Mouse (Mus musculus) lung, postnatal 36 days (tissue): Measurements from ENCODE around the gene Acsl4.

ENCODE experiments used
- DNase-seq: peaks from one replicate; pipeline ENCODE4 v3.0.0; 2022; ENCODE audit warnings: mixed read lengths

The Acsl4 gene

DNA sequence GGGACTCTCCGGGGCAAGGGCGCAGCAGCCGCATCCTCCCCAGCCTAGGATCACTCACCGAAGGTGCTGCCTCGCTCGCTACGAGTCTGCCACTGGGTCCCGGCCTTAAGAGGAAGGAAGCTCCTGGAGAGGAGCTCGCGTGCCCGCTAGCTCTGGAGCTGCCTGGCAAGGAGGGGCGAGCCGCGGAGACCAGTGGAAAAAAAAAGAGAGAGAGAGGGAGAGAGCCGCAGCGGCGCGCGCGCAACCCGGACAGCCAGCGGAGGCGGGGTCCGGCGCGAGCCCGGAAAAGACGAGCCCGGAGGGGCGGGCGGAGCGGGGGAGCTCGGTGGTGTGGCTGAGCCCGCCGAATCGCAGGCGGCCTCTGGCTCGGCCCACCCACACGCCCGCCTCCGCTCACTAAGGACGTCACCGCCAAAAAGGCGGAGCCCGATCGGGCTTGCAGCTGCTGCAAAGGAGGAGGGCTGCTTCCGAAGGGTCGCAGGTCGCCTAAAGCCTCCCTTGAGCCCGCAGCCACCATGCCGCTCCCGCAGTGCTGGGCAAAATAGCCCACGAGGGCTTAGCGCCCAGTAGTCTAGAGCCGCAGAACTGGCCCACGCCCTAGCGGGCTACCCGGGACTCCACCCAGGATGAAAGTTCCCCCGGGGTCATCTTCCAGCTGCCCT, at the start of gene Acsl4:
Gene Acsl4, minus strand, starts transcription at position 289 of the 662 bp plus-strand sequence.
- peak; percentile 93 for DNase-seq

DNA sequence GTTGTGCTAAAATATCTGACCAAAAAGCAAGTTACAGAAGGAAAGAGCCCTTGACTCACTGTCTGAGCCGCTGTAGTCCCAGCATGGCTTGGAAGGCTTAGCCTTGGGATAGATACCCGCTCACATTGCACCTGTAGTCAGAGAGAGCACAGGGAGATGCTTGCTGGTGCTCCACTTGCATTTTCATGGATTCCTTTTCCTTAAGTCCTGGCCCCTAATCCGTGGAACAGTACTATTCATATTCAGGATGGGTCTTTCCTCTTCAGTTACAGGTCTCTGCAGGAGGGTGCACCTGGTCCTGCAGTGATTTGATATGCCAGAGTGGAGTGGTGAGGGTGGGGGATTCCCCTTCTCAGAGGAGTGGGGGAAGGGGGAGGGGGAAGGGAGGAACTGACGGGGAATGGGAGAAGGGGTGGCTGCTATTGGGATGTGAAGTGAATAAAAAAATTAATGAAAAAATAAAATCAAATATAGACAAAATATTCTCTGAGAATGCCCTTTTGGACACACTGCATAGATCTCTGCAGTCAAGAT, 47.7 kb upstream of the Acsl4 start:
- DNase-seq, result no peak

DNA sequence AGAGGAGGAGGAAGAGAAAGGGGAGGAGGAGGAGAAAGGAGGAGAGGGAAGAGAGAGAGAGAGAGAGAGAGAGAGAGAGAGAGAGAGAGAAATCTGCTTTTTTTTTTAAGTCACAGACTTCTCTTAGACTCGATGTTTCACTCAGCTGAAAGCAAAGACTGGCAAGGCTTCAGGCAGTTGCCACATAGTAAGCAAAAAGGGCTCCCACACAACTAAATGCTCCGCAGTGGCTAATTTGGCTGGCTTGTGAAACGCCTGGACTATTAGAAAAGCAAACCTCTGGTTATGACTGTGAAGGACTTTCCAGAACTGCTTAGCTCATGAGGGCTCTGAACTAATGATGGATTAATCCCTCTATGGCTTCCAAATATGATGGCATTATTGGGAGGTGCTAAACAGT, 42.5 kb upstream of the Acsl4 start:
- no peak for DNase-seq

DNA sequence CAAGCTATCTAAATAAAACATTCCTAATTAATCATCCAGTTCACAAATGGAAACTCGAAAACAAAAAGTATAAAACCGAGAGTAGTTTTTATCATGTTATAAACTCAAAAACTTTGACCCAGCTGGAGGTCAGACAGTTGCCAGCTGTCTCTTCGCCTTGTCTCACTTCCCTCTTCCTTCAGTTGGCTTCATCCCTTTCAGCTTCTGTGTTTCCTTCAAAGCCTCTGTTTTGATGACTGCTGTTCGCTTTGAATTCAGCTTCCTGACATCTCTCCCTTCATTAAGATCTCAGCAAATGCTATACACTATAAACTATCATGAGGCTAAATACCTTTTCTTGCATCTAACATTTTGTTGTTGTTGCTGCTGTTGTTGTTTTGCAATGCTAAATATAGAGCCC, 36.8 kb upstream of the Acsl4 start:
- DNase-seq, result no peak

DNA sequence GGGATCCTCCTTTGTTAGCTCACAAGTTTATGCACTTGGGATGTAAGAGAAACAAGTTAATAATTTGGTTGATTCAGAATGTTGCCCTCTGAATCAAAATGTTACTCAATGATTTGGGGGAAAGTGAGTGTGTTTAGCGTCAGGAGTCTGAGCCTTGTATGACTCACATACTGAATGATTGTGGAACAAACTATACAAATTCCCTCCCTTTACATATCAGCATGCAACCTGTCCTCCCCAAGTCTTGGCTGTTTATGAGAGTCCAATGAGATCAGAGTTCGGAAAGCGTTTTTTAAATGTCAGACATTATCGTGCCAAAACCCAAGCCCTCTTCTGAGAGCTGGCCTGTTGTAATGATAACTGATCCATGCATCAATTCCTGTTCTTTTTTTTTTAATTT, 36.3 kb upstream of the Acsl4 start:
- DNase-seq, result no peak

DNA sequence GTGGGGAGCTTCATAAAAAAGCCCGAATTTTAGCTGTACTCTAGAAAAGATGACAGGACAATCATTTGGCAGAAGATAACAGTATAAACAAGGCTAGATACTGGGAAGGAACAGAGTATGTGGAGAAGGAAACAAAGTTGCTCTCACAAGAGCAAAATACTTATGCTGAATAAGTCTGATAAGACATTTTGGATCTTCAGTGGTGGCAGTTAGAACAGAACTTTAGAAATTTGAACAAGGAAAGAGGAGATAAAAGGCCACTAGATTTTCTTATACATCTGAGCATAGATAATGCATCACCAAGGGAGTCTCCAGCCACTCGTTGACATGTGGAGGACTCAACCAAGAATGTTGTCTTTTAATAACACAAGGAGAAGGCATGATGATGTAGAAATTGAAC, 23.5 kb upstream of the Acsl4 start:
- no peak for DNase-seq

DNA sequence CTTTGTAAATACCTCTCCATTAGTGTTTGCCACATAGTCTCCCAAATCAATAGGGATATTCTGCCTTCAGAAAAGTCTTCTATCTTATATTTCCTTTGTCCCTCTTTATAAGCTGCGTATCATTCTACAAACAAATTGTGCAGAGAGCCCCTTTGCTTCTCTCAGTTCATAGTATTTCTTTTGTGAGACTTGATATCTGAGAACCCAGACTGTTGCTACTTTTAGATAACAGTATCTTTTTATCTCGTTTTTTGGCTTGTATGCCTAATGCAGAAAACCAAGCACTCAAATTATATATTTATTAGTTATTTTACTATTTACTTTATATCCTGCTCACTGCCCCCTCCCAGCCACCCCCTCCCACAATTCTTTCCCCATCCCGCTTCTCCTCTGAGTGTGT, 19.7 kb upstream of the Acsl4 start:
- DNase-seq, result no peak

DNA sequence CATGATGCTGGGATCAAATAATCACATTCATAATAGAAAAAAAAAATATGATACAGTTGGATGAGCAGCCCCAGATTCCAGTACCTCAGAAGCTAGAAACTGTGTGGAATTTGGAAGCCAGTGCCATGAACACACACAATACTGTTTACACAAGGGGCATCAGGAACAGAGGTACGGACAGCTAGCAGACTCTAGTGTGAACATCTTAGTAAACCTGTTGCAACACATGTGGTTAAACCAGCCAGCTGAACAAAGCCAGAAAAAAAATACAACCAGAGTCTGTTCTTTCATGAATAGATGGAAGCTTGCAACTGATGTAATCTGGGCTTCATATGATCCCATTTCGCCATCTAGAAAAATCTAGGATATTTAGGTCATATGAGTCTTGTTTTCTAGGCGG, 19.0 kb upstream of the Acsl4 start:
- no peak for DNase-seq

DNA sequence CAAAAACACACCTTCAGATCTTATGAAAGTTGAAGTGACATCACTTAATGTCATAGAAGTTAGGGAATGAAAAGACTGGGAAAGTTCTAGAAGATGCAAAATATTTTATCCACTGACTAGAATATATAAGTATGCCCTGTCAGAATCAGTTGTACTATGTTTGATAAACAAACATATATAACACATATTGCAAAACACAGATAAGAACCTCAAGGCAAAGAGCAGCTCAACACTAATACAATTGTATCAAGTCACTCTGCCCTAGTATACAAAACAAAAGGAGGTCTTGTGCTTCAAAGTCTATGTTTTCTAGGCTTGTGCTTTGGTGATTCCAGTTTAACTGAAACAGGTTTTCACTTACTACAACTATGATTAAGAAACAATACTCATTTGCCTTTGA, 12.8 kb upstream of the Acsl4 start:
- no peak for DNase-seq

DNA sequence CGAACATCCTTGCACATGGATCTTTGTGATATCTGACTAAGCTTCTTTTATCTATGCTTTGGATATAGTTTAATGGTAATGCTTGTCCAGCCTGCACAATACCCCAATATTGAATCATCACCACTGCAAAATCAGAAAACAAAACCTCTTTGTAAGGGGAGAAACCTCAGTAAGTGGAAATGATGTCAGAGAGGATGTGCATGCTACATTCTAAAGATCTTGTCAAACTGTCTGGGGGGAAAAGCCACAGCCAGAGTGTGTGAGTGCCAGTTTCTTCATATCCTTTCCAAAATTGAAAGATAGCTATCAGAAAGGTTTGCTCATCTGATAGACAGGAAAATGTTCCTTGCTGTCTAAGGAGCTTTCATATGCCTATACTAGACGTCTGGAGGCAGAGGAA, 8.3 kb upstream of the Acsl4 start:
- DNase-seq, result no peak

DNA sequence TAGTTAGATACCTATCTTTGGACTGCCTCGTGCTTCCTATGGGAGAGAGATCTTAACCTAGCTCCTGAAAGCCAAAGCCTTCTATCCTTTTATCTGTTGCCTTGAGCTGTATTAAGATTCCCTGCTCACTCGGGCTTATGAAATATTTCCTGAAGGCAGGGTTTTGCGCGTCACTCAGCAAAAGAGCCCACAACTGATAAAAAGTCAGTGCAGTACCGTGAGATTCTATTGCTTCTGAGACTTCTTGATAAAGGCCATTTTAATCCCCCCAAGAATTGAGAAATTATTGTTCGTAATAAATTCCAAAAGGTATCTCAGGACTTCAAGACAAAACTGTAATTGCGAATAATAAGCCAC, 552 bp upstream of the Acsl4 start:
- DNase-seq, result no peak

DNA sequence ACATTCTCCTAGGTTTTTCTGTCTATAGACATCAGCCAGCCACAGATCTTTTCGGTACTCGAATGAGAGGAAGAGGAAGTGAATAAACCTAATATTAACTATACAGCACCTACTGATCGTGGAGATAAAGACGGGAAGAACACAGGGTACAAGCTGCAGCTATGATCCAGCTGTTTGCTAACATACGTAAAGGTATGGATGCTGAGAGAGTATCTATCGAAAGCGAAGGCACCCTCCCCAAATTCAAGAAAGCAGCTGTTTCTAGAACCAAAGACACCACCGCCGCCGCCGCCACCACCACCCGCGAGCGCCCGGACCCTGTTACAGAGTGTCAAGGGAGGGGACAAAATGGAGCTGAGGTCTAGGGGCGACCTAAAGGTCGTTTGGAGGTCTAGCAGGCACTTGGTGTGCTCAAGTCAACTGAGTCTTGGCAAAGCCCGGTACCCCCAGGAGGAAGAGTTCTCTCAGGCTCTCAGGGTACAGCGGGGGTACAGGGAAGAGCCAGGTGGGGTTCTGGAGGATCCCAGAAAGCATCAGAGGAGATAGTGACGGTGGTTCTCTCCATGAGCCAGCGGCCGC, 665 bp downstream of the Acsl4 start:
- peak; percentile 18 for DNase-seq

DNA sequence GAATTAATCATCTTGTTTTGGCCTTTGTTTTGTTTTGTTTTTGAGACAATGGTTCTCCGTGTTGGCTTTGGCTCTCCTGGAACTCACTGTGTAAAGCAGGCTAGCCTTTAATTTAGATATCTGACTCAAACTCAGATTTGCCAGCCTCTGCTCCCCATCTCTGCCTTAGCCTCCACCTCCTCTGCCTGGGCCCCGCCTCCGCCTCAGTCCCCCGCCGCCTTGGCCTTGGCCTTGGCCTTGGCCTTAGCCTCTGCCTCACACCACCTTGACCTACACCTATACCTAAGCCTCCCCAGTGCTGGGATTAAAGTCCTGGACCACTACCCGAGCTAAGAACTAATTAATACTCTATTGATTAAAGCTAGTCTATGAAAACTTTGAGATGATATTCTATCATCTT, 2.2 kb downstream of the Acsl4 start:
- no peak for DNase-seq

DNA sequence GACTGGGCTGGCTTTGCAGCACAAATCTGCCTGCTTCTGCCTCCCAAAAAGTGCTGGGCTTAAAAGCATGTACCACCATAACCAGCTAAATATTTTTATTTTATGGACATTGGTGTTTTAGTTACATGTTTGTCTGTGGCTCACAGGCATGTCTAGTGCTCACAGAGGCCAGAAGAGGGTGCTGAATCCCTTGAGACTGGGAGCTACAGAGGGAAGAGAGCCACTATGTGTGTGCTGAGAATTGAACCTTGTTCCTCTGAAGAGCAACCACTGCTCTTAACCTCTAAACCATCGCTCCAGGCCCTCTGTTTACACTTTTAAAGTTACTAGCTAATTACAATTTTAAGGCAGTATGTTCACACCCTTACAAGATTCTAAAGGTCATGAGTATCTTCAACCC, 2.7 kb downstream of the Acsl4 start:
- no peak for DNase-seq

DNA sequence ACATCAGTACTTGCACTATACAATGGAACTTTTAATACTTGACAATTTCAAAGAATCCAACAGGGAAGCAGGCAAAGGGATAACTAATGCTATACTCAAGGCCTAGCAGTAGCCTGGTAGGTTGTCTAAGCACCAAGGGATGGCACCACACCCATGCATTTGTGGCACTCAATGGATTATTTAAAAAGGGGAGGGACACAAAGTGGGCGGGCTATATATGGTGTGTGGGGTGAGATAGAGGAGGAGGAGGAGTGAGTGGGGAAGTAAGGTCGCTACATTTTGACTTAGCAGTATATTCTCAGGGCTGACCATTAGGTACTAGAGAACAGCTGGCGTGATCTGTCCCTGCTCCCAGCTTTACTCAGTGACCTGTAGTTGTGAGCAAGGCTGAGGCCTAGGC, 5.4 kb downstream of the Acsl4 start:
- no peak for DNase-seq

DNA sequence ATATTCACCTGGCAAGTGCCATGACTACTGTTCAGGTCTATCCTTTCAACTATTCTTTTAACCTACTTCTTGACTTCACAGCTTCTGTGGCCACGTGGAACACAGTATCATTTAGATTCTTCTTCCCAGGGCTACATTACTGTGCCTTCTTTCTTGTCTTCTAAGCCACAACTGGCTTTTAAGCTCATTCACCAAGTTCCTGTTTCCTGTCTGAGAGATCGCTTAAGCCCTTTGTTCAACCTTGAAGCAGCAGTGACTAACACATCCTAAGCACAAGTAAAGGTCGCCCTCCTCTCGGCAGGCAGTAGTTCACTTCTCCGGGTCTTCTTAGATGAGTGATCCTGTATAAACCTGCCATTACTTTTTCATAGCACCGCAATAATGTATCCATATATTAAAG, 10.4 kb downstream of the Acsl4 start:
- no peak for DNase-seq

DNA sequence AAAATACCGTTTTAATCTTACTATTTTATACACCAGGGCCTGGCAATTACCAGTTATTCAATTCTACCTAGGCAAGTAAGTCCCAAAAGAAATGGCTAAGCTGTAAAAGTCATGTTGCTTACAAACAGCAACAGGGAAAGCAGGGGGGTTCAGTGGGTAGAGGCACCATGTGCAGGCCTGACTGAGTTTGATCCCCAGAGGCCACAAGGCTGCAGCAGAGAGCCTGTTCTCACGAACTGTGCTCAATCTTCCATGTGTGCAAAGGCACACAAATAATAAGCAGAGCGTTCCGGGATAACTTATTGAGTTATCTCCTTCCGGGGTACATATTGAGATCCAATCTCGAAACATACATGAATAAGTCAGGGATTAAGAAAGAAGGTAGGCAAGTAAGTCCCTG, 12.3 kb downstream of the Acsl4 start:
- no peak for DNase-seq

DNA sequence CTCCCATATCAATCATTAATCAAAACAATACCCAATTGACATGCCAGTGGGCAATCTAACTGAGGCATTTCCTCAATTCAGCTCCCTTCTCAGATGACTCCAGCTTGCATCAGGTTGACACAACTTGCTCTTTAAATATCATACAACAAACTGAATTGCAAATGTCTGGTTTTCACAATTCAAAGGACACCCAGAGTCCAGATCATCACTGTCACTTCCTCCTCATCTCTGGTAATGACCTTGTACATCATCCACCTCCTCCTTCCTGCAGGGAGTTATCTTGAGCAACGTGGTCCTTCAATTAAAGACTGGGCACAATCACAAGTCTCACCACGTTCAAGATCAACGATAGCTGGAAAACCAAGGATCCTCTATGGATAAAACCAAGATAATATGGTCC, 13.0 kb downstream of the Acsl4 start:
- DNase-seq, result no peak

DNA sequence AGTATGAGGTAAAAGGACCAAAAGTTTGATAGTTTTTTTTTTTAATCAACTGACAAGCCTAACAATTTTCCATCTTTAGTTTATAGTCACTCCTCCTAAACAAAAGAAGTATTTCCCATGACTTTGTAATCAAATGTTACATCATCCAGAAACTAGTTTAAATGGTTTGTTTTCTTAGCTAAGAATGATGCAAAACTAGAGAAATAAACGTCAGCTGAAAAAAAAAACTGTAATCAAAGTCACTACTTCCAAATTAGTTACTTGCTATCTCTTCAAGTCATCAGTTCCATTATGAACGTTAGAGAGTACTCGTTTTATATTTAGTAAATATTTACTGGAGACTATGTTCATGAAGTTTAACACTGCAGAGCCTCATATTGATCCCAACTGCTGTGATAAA, 13.6 kb downstream of the Acsl4 start:
- DNase-seq, result no peak

DNA sequence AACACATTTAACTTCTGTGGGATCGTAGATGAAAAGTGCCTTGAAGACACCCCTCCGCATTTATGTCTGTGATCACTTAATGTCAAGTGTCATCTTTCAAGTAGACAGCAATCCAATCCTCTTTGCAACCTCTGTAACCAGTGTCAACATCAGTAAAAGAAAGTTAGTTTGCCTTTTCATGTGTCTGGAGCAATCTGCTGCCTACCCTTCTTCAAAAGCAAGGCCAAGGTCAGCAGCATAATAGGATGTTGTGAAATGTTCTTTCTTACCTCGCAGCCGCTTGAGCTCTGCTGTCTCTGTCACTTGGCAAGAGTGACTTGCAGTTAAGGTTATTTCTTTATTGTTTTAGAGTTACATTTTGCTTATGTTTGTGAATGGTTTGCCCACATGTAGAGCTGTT, 14.8 kb downstream of the Acsl4 start:
- DNase-seq, result no peak

DNA sequence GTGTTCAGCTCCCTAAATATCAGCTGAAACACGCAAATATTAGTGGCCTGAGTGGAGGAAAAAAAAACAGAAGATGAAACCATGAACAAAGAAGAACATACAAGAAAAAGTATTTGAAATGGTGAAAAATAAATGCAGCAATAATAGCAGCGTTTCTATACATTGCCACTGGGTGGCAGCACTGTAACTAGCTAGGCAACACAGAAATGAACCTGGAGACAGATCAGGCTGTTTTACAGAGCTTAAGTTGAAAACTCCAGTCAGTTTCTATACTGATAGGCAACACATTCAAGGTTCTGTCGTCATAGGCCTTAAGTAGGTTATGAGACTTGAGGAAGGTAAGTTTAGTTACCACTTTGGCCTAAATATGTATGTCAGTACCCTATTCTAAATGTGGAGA, 17.9 kb downstream of the Acsl4 start:
- DNase-seq, result peak; percentile 59

DNA sequence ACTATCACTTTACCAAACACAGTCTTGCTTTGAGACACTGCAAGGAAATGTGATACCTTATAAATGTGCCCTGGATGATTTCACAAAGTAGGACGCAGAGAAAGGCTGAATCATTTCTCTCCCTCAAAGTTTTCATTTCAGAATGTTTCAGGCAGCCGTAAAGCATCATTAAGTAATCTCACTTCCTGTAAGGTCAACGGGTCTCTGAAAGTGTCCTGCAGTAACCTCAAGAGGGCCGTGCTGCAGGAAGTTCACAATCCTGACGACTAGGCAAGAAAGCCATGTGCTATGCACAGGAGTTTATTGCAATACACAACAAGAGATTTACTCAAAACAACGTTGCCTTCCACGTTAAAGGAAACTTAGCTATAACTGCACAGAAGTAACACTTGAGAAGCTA, 20.4 kb downstream of the Acsl4 start:
- peak; percentile 53 for DNase-seq

DNA sequence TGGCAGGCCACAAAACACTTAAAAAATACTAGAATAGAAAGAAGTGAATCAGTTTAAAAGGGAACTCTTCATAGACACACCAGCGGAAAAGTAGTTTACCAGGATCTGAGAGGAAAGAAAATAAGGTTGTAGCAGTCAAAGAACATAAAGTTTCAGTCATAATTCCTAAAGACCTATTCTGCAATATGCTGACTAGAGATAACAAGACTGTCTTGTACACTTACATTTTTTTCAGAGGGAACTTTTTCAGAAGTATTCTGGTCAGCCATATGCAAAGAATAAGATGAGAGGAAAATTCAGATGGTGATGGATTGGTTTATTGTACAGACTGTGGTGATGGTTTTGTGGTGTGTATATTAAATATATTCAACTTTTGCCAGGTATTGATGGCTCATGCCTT, 26.5 kb downstream of the Acsl4 start:
- no peak for DNase-seq

DNA sequence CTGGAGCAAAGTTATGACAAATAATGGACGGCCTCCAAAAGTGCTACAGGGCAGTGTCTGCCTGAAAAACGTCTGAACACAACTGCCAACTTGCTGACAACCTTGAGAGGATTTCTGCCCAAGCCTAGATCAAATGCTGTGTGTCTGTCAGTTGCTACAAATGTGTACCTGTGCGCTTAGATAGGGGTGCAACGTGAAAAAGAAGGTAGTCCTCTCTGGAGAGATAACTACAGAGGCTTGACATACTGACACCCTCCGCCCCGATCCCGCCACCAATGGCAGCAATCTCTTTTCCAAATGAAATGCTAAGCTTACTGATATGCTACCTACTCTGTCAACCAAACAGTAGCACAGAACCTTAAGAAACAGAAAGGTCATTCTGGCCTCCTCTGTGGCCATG, 31.3 kb downstream of the Acsl4 start:
- DNase-seq, result no peak

DNA sequence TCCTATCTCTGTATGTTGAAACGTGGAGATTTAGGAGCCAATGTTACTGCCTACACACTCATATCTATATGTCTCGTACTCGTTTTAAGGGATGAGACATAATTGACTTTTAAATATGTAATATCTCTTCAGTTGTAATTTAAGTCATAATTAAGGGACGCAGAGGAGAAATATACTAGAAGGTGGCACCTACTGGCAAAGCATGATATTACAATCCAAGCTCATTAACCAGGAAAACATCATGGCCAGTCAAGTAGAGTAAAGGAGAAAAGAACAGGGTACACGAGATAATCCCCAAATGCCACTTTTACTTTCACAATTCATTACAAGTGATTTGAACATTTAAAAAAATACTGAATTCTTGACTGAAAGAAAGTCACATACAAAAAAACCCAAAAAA, 31.9 kb downstream of the Acsl4 start:
- DNase-seq, result no peak
